8 mouse cellular contexts compared by ENCODE assay signal in genomic region chr3:116006284-116006977, GRCm38 (mm10). TPM values are rescaled to one million over a fixed set of nuclear protein-coding genes. Genes with fewer than 3 reads are reported as not detected.
A peak's percentile ranks its signal among the peaks of the same experiment; 100 is the strongest.
DNase-seq lines count a peak whose midpoint lies in the region; ATAC-seq and TF ChIP-seq lines count a peak whose summit lies in the region.

No protein-coding gene starts in this region.

- H3K27ac ChIP-seq in cortical plate, adult 2 months (ENCODE audit: insufficient read depth, low read length): no peak overlapping the region
- H3K27ac ChIP-seq in hindbrain, embryonic 10.5 days: peak overlapping the region; percentile 92
- peak overlapping the region; percentile 68 for H3K27ac ChIP-seq in liver, embryonic 13.5 days

- peaks cover 1% of the 10 kb centered on the region for H3K4me1 ChIP-seq in cortical plate, adult 2 months (ENCODE audit: control insufficient read depth, insufficient read depth, low read length)
- H3K4me1 ChIP-seq in hindbrain, embryonic 10.5 days (replicated peaks): peaks cover 36% of the 10 kb centered on the region
- H3K4me1 ChIP-seq in liver, embryonic 13.5 days (replicated peaks): peaks cover 28% of the 10 kb centered on the region

- TF ChIP-seq CTCF in cortical plate, adult 2 months (IDR thresholded peaks at IDR 0.05; ENCODE audit: extremely low read depth, insufficient read depth, low read length): no peak

- 8% methylated on average over 12 of the region's 12 CpGs for whole genome bisulfite sequencing in hindbrain, embryonic 10.5 days
- 5% methylated on average over 12 of the region's 12 CpGs for WGBS in liver, embryonic 13.5 days (ENCODE audit: insufficient replicate concordance)

- H3K9ac ChIP-seq in liver, embryonic 13.5 days: peak overlapping the region; percentile 81

- no peaks in the 10 kb centered on the region for H3K9me3 ChIP-seq in hindbrain, embryonic 10.5 days
- H3K9me3 ChIP-seq in liver, embryonic 13.5 days (replicated peaks): no peaks in the 10 kb centered on the region

- peak overlapping the region; percentile 96 for H3K4me2 ChIP-seq in liver, embryonic 13.5 days

- no peak for TF ChIP-seq POLR2A in cortical plate, adult 2 months (IDR thresholded peaks at IDR 0.05; ENCODE audit: extremely low read depth, insufficient read depth, low read length)

- peaks cover 29% of the 10 kb centered on the region for H3K36me3 ChIP-seq in hindbrain, embryonic 10.5 days
- peaks cover 15% of the 10 kb centered on the region; the same call in 1 of the 2 replicates for H3K36me3 ChIP-seq in liver, embryonic 13.5 days

- ATAC-seq in liver, embryonic 13.5 days (ENCODE audit: low read depth): no peak
- ATAC-seq in monocyte, adult 5-6 weeks (replicated peaks; ENCODE audit: insufficient number of reproducible peaks, low FRiP score, low TSS enrichment, poor library complexity, severe bottlenecking): peak; percentile 66

- peak; percentile 29 for DNase-seq in adrenal gland, postnatal 10 days
- DNase-seq in adrenal gland, adult 18-20 months (ENCODE audit: low spot score in 2 of 2): no peak
- DNase-seq in A20 (ENCODE audit: low read depth, low spot score): peak; percentile 81
- DNase-seq in hindbrain, embryonic 10.5 days (ENCODE audit: low spot score): no peak
- peak; percentile 15 for DNase-seq in liver, embryonic 13.5 days
- no peak for DNase-seq in gastrocnemius, adult 8-10 months (ENCODE audit: low spot score in 2 of 2)

- no peaks in the 10 kb centered on the region for H3K27me3 ChIP-seq in hindbrain, embryonic 10.5 days (ENCODE audit: insufficient read depth, poor library complexity, severe bottlenecking)
- H3K27me3 ChIP-seq in liver, embryonic 13.5 days: no peaks in the 10 kb centered on the region

- H3K4me3 ChIP-seq in cortical plate, adult 2 months (ENCODE audit: insufficient read depth, low read length): peak overlapping the region; percentile 89
- H3K4me3 ChIP-seq in hindbrain, embryonic 10.5 days: peak overlapping the region; percentile 91
- peak overlapping the region; percentile 72 for H3K4me3 ChIP-seq in liver, embryonic 13.5 days (replicated peaks)

RNA-seq across cellular contexts. Expression of gene Slc30a7, which starts 0.8 kb away (rescaled TPM):
- 10 to 100 TPM; 34.2 to 37.4 TPM for total RNA-seq in adrenal gland, postnatal 10 days (2021)
- total RNA-seq in adrenal gland, adult 18-20 months (2021): 10 to 100 TPM; 28.9 to 37.9 TPM
- 12.5 and 13.1 TPM in 2 replicates for polyA plus RNA-seq in cortical plate, adult 2 months (2012; rRNA removed)
- polyA plus RNA-seq in hindbrain, embryonic 10.5 days (2016; fragmentation: Nextera tagmentation; extraction: Ambion mirVana): 21.0 and 26.4 TPM in 2 replicates
- 12.0 and 13.5 TPM in 2 replicates for polyA plus RNA-seq in liver, embryonic 13.5 days (2015; fragmentation: Nextera tagmentation; extraction: Ambion mirVana)
- total RNA-seq in monocyte, adult 5-6 weeks (2017): 40.1 to 60.1 TPM (median 48.5 TPM) in 3 replicates
- total RNA-seq in gastrocnemius, adult 8-10 months (2022): 1 to 10 TPM; 2.2 to 6.9 (median 4.5) TPM

RNA-seq across cellular contexts. Expression of gene Extl2, which starts 0.8 kb away (rescaled TPM):
- total RNA-seq in adrenal gland, postnatal 10 days (2021): 10 to 100 TPM; 18.1 TPM
- 10 to 100 TPM; 10.6 to 15.3 TPM for total RNA-seq in adrenal gland, adult 18-20 months (2021)
- polyA plus RNA-seq in cortical plate, adult 2 months (2012; rRNA removed): 37.8 and 38.7 TPM in 2 replicates
- polyA plus RNA-seq in hindbrain, embryonic 10.5 days (2016; fragmentation: Nextera tagmentation; extraction: Ambion mirVana): 20.7 and 23.6 TPM in 2 replicates
- 4.8 and 6.7 TPM in 2 replicates for polyA plus RNA-seq in liver, embryonic 13.5 days (2015; fragmentation: Nextera tagmentation; extraction: Ambion mirVana)
- 3.0 to 6.3 TPM (median 4.1 TPM) in 3 replicates for total RNA-seq in monocyte, adult 5-6 weeks (2017)
- 10 to 100 TPM; 12.5 to 17.6 (median 15.5) TPM for total RNA-seq in gastrocnemius, adult 8-10 months (2022)

Comparison
In these comparisons a context has a peak if more than half of its experiments do, and no peak if none do; other contexts are left out.
1. DNase-seq: peak in adrenal gland, postnatal 10 days (single experiment), A20 (single experiment) and liver, embryonic 13.5 days (single experiment); none in adrenal gland, adult 18-20 months (0 of 2), hindbrain, embryonic 10.5 days (single experiment) and gastrocnemius, adult 8-10 months (0 of 2).
2. Peak in every context shown above with its lines, with median percentiles within 50 percentile points of each other: H3K4me3 ChIP-seq.